Mouse (Mus musculus) lung, embryonic 14.5 days (tissue): ENCODE measurements around the gene Klhl29. TPM values are rescaled to one million over a fixed set of nuclear protein-coding genes. Genes with fewer than 3 reads are reported as not detected.

ENCODE experiments used
- ATAC-seq: fragments of 200-750 bp; cut with Nextera tagmentation; 2 replicates; pipeline ENCODE4 v1.8.0; 2017; ENCODE audit warnings: mild to moderate bottlenecking, moderate TSS enrichment, moderate library complexity; ENCODE audit not compliant: insufficient read depth
- DNase-seq: peaks from one replicate; pipeline ENCODE4 v3.0.0-alpha.2; 2015
- H3K27ac ChIP-seq: fragments of 300-500 bp; sonication (generic); 2 replicates; pipeline ENCODE4 v1.5.1; 2014; ENCODE audit warnings: low read depth, mild to moderate bottlenecking, moderate library complexity
- H3K27me3 ChIP-seq: fragments of 300-500 bp; sonication (generic); 2 replicates; pipeline ENCODE4 v1.6.1; 2014; ENCODE audit warnings: low read length, control low read depth; ENCODE audit not compliant: insufficient read depth
- H3K36me3 ChIP-seq: fragments of 300-500 bp; sonication (generic); 2 replicates; pipeline ENCODE4 v1.6.1; 2014; ENCODE audit warnings: control low read depth; ENCODE audit not compliant: insufficient read depth
- H3K4me1 ChIP-seq: fragments of 300-500 bp; sonication (generic); 2 replicates; pipeline ENCODE4 v1.6.1; 2014; ENCODE audit warnings: antibody characterized with exemption, control low read depth; ENCODE audit not compliant: insufficient read depth
- H3K4me2 ChIP-seq: fragments of 300-500 bp; sonication (generic); 2 replicates; pipeline ENCODE4 v1.6.1; 2014; ENCODE audit warnings: mild to moderate bottlenecking
- H3K4me3 ChIP-seq: fragments of 300-500 bp; sonication (generic); 2 replicates; pipeline ENCODE4 v1.5.1; 2014; ENCODE audit warnings: low read depth, low read length
- H3K9ac ChIP-seq: fragments of 300-500 bp; sonication (generic); 2 replicates; pipeline ENCODE4 v1.6.1; 2014
- H3K9me3 ChIP-seq: fragments of 300-500 bp; sonication (generic); 2 replicates; pipeline ENCODE4 v1.6.1; 2016; ENCODE audit warnings: low read depth, low read length, control low read depth
- CTCF ChIP-seq: IDR thresholded peaks from 2 replicates; pipeline ENCODE4 v1.5.1; 2016; ENCODE audit warnings: antibody characterized with exemption, low read depth
- WGBS: fragments of 180-500 bp; shearing (Covaris S2); extraction: QIAGEN DNeasy Blood & Tissue Kit; methylation state at CpG from one replicate; pipeline ENCODE4 v1.1.7; 2014; 5-methylcytosine and 5-hydroxymethylcytosine counted together
- polyA plus RNA-seq: library from polyadenylated mRNA; unstranded; fragments of >200 nt; fragmentation: Nextera tagmentation; extraction: Ambion mirVana; gene quantifications from 2 replicates; pipeline ENCODE4 v1.2.1, GENCODE M21; 2014

Gene Klhl29
- polyA plus RNA-seq, 1 experiment from 2014 or later = 1.2 TPM

DNA sequence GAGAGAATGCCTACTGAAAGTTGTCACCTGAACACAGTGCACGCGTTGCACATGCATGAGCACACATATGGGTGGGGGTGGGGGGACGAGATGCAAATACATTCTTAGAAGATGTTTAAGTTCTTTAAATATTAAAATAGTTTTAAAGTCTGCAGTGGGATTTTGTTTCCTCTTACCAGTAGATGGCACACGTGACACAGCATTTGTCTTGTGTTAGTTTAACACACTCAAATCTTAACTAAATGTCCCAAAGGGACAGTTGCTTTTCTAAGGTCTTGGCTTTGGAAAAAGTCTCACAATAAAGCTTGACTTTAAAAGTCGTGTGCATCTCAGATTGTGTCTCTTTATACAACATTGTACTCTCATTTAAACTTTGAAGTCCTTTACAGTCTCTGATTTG, 346.4 kb downstream of the Klhl29 start:
- H3K4me3 ChIP-seq = no peak overlapping the region
- no peaks in the 10 kb centered on the region for H3K4me1 ChIP-seq
- H3K27ac ChIP-seq = no peak overlapping the region
- no peak overlapping the region for H3K9ac ChIP-seq
- TF ChIP-seq CTCF = peak; percentile 43
- ATAC-seq (no peak), DNase-seq (peak; percentile 64)
- H3K36me3 ChIP-seq = peaks cover 51% of the 10 kb centered on the region
- no peaks in the 10 kb centered on the region for H3K9me3 ChIP-seq
- H3K4me2 ChIP-seq = no peak overlapping the region
- 76% methylated on average over 5 of the region's 5 CpGs for WGBS
- H3K27me3 ChIP-seq = no peaks in the 10 kb centered on the region
